Mouse (Mus musculus): Measurements from ENCODE around the gene Impg2.

Impg2 gene

GRCm38 (mm10) chr16:56298836-56299235, 94.7 kb downstream of the Impg2 start:
- CTCF ChIA-PET, result no interaction called here

- CTCF ChIA-PET, result no interaction called here
These were observed 98.9 kb downstream of the Impg2 start for GRCm38 (mm10) chr16:56302996-56303395.

GRCm38 (mm10) chr16:56304167-56304566, 100.1 kb downstream of the Impg2 start:
- CTCF ChIA-PET, result no interaction called here

- CTCF ChIA-PET, result no interaction called here
These were observed 103.5 kb downstream of the Impg2 start for GRCm38 (mm10) chr16:56307575-56307974.

- CTCF ChIA-PET, result no interaction called here
These were observed 107.2 kb downstream of the Impg2 start for GRCm38 (mm10) chr16:56311291-56311690.

Measured in spleen, embryonic (tissue).